Mouse (Mus musculus) R1 (cell line): ENCODE measurements at regions not wholly inside any gene's neighbourhood (a gene's known extent, or its start where the extent isn't known, plus 50 kb on each side); places are given as distances from the start of the nearest gene placed in this dataset.

ENCODE experiments used
- DNase-seq: peaks from one replicate; pipeline ENCODE4 v3.0.0-alpha.2; 2018; ENCODE audit warnings: low read depth, low spot score

DNA sequence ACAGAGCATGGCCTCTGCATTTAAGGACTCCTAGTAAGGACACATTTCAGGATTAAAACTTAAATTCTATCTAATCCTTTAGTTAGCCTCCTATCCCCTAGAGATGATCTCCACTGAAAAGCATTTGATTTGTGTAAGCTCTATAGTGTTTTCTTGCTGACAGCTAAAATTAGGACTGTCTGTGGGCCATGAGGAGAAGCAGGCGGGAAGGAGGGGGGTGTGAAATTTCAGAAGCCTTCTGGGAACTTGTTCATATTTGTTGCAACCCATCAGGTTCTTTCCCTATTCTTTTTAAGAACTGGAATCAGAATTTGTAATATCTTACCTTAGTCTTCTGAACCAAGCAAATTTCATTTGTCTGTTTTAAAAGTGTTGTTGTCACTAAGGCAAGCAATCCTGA lies 114.7 kb upstream of the Sp4 start:
- no peak for DNase-seq

DNA sequence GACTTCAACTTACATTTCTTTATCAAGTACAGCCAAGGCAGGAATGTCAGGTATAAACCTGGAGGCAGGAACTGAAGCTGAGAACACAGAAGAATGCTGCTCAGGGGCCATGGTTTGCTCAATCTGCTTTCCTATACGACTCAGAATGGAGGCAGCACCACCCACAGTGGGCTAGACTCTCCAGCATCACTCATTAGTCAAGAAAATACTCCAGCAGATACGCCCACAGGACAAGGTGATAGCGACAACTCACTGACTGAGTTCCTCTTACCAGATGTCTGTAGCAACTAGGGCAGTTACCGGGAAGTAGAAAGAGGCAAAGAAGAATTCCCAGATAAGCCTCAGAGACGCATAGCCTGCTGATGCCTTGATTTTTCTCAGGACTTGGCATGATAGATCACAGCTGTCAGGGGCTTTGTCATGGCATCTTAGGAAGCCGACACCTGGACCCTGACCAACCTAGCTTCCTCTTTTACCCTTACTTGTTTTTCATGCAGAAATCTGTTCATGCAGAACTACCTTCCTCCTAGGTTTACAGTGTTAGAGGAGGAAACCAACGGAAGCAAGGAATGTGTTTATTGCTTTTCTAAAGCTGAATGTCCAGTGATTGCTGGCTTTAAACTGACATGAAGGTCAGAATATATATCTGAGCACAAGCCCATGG lies 110.7 kb upstream of the Sp4 start:
- no peak for DNase-seq

DNA sequence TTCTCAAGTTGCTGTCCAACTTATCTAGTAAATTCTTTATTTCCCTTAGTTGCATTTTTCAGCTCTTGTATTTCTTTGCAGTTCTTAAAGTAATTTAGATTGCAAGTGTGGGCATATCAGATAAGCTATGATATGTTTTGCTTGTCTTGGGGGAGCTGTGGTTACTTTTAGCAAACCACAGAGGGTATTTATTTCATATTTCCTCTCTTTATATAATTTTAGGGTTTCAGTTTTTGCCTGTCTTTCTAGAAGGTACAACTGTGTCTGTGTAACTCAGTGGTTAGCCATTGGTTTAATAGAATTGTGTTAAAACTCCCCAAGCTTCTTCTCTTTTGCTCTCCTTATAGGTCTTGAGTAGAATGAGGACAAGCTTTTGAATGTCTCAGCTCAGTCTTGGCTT lies 109.7 kb upstream of the Sp4 start:
- no peak for DNase-seq

DNA sequence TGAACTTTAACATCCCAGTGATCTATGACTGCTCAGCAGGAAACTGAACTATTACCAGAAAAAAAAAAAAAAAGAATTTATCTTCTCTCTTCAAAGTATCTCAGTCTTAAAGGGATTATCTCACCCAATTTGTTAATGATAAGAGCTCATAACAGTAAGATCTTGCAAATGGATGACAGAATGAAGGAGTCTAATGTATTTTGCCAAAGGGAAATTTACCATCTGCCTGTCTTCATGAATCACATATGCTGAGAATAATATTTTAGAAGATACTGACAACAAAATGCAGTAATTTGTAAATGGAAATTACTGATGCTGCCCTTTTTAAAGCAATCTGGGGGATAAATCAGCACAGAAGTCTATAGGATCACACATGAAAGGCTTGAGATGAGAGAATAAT lies 103.9 kb upstream of the Sp4 start:
- DNase-seq, result no peak

DNA sequence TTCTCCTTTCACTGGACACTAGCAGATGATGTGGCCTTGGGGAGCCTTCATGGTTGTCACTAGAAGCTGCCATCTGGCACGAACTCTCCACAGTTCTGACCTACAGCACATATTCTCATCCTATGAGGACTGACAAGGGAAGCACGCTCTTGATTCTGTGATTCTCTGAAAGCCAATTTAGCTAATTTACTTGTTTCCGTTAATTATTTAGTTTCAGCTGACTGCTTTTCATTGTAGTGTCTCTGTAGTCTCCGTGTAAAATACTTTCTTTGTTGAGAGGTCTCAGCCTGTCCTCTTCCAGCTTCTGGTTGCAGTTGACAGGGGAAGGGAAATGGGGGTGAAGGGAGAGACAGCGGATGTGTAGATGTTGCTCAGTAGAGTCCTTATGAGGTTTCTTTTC lies 102.9 kb upstream of the Sp4 start:
- no peak for DNase-seq

DNA sequence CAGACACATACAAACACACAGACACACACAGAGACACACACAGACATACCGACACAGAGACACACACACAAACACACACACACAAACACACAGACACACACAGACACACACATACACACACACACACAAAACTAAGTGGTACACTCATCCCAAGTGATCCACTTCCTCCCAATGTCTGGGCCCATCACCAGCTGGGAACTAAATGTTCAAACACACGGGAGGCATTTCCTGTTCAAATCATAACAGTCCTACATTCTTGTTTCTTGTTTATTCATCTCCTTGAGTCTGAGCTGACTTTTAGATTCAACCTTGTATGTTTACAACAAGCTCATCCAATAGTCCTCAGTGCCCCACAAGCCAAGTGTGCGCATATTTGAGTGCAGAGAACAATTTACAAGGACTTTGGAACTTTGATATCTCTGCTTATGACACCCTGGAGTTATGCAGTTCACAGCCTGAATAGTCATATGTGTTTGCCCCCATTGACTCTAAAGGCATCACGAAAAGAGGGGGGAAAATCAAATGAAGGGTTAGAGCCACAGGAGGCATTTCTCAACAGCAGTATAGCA lies 102.4 kb upstream of the Sp4 start:
- DNase-seq, result no peak

DNA sequence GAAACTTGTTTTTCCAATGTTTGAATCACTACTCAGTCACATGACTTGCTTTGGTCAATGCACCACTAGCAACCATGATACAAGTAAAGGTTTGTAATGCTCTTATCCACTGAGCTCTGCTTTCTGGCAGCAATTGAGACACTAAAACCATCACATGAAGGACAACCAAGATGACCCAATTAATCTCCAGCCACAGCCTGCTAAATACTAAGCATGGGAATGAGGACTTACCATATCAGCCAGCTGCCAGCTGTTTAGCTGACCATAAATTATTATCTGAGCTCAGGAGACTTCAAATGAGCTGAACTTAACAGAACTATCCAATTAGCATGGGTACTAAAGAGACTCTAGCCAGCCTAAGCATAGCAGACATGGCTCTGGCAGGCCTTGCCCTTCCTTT lies 100.1 kb upstream of the Sp4 start:
- no peak for DNase-seq

DNA sequence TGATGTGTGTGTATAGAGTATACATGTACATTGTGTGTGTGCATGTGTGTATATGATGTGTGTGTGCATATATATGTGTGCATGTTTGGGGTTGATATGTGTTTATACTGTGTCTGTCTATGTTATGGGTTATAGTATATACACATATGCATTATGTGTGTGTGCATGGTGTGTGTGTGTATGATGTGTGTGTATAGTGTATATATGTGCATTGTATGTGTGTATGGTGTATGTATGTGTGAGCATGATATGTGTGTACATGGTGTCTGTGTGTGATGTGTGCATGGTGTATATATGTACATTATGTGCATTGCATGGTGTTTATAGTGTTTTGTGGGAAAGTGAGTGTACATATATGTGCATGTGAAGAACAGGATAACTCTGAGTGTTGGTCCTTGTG lies 90.4 kb upstream of the Sp4 start:
- DNase-seq, result no peak

DNA sequence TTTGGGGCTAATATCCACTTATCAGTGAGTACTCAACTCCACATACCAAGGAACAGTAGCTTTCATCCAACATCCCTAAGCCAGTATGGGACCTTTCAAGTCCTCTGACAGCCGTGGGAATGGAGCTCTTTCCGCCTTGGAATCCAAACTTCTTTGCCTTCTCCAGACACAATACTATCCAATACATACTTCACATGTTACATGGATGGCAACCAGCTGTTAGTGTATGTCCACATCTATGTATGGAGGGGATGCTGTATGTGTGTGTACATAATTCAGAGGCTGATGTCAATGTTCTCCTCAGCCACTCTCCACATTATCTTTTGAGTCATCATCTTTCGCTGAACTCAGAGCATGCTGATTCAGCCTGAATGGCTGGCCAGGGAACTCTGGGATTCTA lies 79.8 kb upstream of the Sp4 start:
- DNase-seq, result no peak

DNA sequence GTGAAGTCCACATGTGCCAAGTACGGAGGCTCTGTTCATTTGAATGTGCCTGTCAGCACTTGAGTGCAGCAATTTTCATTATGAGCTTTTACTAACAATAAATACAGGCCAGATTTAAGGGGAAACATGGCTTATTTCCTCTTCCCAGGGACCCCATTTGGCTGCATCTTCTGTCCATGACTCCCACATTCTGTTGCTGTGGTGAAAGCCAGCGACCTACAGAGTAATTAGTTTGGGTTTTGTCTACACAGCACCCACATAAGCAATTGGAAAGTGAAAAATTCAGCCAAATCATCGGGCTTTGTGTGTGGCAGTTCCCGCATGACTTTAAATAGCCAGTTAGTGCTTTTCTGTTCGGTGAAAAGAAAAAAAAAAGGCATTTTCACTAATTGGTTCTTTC lies 76.7 kb upstream of the Sp4 start:
- no peak for DNase-seq

DNA sequence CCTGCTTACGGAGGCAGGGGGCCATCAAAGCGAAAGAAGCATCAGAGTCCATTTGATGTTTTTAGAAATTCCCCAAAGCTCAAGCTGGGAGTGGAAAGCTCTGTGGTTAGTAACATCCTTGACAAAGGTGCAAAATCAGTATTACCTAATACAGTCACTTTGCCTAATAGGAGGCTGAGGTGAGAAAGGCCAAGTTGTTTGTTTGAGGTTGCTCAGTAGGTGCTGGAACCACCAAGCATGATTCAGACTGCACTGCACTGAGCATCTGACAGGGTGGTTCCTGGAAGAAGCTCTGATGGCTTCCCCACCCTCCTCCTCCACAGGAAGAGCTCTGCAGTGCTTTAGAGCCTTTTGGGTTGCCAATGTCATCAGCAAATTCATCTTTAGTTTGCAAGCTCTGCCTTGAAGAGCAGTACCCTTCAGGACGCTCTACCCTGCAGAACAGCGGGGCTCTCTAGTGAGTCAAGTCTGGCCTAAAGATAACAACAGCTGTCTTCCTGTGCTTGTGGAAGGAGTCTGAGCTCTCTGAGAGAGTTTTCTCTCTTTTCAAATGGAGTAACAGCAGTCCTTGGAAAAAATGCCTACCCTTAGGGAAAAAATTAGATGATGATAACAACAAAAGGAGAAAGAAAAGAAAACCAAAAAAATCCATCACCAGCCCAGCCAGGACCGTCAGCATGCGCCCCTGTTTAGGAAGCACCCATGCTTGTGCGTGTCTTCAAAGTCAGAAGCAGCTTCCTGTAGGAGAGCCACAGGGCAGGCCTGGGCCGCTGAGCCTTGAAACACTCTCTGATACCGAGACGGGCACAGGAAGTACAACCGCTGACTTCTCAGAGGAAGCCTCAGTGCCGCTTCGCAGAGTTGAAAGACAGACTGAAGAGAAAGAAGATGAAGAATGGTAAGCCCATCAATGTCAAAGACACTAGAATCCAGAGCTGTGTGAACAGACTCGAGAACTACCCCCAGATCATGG lies 75.6 kb upstream of the Sp4 start:
- no peak for DNase-seq

DNA sequence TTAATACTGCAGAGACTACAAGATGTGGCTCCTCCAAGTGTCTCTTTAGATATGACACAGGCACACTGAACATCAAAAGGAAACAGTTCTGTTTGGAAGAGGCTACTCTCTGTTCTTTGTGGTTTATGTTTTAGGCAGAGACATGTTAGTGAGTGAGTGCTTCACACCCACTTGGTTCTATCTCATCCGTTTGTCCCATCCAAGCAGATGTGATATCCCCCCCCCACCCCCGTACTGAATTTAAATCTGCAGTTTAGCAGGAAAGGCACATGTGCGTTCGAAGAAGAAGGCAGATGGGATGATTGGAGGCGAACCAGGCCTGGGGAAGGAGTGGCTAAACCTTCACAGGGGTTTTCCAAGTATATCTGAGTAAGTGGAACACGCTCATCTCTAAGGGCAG lies 72.0 kb upstream of the Sp4 start:
- DNase-seq, result no peak

DNA sequence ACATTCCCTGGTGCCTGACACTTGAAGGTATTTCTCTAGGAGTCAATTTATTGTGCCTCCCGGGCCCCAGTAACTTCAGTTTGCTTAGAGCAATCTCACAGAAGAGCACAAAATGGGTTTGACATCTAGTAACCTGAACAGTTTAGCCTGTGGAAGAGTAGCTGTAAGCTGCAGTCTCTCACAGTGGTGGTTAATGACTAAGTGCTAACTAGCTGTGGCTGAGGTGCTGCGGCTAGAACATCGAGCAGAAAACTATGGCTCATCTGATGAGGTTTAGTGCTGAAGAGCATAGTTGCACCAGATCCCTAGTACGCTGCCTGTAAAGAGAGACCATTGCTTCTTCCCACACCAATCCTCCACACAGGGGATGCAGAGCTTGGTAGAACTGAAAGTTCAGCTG lies 70.7 kb upstream of the Sp4 start:
- no peak for DNase-seq

DNA sequence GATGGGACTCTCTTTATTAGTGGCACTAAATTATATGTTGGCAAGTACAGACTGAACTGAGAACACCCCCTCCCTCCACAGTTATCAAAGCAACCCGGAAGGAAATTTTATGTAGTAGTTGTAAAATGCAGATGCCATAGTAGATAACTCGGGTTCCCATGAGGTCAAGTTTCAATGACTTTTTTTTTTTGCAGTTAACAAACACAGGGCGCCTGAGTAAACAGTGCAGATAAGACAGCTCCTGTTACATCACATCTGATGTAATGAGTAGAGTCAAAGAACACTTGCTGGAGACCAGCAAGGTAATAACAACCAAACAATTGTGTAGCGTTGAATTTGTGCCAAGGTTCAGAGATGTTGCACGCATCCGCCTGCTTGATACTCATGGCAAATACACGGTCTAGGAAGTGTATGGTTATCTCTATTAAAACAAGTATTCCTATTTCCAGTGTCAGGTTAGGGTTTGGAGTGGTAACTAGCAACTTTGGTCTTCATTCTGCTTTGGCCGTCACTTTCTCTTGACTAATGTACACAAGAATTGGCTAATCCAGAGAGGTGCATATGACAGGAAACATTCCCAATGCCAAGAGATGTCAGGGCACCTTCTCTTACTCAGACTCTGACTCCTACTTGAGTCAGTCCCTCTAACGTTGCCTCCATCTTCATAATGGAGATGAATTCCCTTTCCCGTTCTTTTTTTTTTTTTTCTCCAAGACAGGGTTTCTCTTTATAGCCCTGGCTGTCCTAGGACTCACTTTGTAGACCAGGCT lies 66.3 kb upstream of the Sp4 start:
- no peak for DNase-seq

DNA sequence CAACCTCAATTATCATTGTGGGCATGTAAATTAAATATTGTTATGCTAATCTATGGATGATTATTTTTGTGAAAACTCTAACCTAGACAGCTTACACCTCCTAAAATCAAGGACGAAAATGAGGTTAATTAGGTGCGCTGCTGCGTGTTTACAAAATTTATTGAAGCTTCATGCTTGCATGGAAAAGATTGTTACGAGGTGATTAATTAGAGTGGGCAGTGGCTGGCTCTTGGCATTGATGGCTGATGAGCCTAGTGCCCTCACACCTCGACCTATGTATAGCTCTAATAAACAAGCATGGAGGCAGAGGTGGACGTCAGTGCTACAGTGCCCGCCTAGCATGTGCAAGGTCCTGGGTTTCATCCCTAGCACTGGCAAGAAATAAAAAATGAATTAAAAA lies 51.6 kb upstream of the Sp4 start:
- DNase-seq, result no peak

DNA sequence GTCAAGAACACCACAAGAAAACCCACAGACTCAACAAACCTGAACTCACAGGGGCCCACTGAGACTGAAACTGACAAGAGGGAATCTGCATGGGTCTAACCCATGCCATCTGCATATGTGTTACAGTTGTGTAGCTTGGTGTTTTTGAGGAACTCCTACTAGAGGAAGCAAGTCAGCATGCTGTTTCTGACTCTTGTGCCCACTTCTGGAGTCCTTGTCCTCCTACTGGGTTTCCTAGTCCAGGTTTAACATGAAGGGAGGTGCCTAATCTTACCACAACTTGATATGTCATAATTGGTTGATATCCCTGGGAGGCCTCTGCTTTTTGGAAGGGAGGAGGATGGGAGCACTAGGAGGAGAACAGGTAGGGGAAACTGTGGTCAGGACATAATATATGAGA lies 50.2 kb upstream of the Sp4 start:
- no peak for DNase-seq
